Mouse (Mus musculus): ENCODE results near the gene Snx29. TPM values are rescaled to one million over a fixed set of nuclear protein-coding genes. Genes with fewer than 3 reads are reported as not detected.

The Snx29 gene
- polyA plus RNA-seq, 1 experiment from 2014 or later: 19.8 TPM

DNA sequence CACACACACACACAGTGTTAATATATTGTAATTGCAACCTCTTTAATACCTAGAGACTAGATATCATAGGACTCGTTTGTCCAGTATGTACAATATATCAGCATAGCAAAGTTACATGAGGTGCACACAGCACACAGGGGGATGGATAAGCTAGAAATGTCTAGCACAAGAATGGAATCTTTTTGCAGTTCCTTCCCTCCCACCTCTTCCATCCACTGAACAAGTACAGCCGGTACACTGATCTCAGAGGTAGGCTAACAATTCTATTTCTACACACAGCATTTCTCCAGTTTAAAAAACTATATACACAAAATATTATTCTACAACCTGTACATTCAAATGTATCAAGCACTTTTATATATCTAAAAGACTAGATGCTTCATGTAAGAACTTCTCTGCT is 194.0 kb downstream of the Snx29 start:
- Histone ChIP-seq H3K27ac (no peak overlapping the region), H3K36me3 (ENCODE audit: inconsistent target) (peaks cover 44% of the 10 kb centered on the region)
- 100% methylated on average over 2 of the region's 2 CpGs for WGBS (ENCODE audit: missing documents)

GRCm38 (mm10) chr16:11517385-11517784 is 194.7 kb downstream of the Snx29 start:
- Histone ChIP-seq H3K36me3 (ENCODE audit: inconsistent target) (peaks cover 44% of the 10 kb centered on the region), H3K79me2 (ENCODE audit: inconsistent target) (no peaks in the 10 kb centered on the region), H3K27ac (no peak overlapping the region), H3K4me3 (ENCODE audit: inconsistent target) (no peak overlapping the region)
- WGBS (ENCODE audit: missing documents): 97% methylated on average over 6 of the region's 6 CpGs

More for the DNA sequence above, 194.0 kb downstream of the Snx29 start:
- no peaks in the 10 kb centered on the region for H3K79me2 ChIP-seq (ENCODE audit: inconsistent target)
- no peak overlapping the region for H3K4me3 ChIP-seq (ENCODE audit: inconsistent target)

GRCm38 (mm10) chr16:11518803-11519498 is 196.2 kb downstream of the Snx29 start:
- H3K4me3 ChIP-seq (ENCODE audit: inconsistent target): no peak overlapping the region
- no peaks in the 10 kb centered on the region for H3K79me2 ChIP-seq (ENCODE audit: inconsistent target)
- 67% methylated on average over 12 of the region's 12 CpGs for WGBS (ENCODE audit: missing documents)
- peaks cover 36% of the 10 kb centered on the region for H3K36me3 ChIP-seq (ENCODE audit: inconsistent target)
- H3K27ac ChIP-seq: no peak overlapping the region

- H3K79me2 ChIP-seq (ENCODE audit: inconsistent target): no peaks in the 10 kb centered on the region
- WGBS (ENCODE audit: missing documents): 43% methylated on average over 10 of the region's 10 CpGs
- no peak overlapping the region for H3K27ac ChIP-seq
- peaks cover 21% of the 10 kb centered on the region; the same call in 1 of the 2 replicates for H3K36me3 ChIP-seq (ENCODE audit: inconsistent target)
- H3K4me3 ChIP-seq (ENCODE audit: inconsistent target): no peak overlapping the region
These were observed 203.5 kb downstream of the Snx29 start for GRCm38 (mm10) chr16:11526104-11526786.

DNA sequence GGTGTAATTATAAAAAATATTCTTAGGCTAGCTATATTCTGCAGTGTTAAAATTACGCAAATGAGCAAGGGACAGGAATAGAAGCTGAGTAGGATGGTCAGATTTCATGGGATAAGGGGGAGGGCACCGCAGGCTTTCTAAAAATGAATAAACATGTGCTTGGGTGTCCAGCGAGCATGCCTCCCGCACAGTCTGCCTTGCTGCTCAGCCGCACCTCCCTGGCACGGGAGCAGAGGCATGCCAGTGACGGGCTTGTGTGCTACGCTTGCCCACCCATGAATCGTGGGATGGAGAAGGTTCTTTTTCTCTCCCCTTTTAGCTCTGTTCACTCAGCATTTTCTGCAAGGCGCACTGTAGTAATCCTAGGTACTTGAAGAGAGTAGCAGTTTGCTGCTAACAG is 204.3 kb downstream of the Snx29 start:
- H3K4me3 ChIP-seq (ENCODE audit: inconsistent target): no peak overlapping the region
- 86% methylated on average over 10 of the region's 10 CpGs for WGBS (ENCODE audit: missing documents)
- H3K27ac ChIP-seq: no peak overlapping the region
- H3K79me2 ChIP-seq (ENCODE audit: inconsistent target): no peaks in the 10 kb centered on the region
- H3K36me3 ChIP-seq (ENCODE audit: inconsistent target): peaks cover 28% of the 10 kb centered on the region

- peaks cover 57% of the 10 kb centered on the region for H3K36me3 ChIP-seq (ENCODE audit: inconsistent target)
- no peak overlapping the region for H3K4me3 ChIP-seq (ENCODE audit: inconsistent target)
- no peak overlapping the region for H3K27ac ChIP-seq
- no peaks in the 10 kb centered on the region for H3K79me2 ChIP-seq (ENCODE audit: inconsistent target)
- WGBS (ENCODE audit: missing documents): 91% methylated on average over 12 of the region's 13 CpGs
These were observed 207.9 kb downstream of the Snx29 start for GRCm38 (mm10) chr16:11530466-11531194.

- 96% methylated on average over 7 of the region's 7 CpGs for WGBS (ENCODE audit: missing documents)
- H3K79me2 ChIP-seq (ENCODE audit: inconsistent target): no peaks in the 10 kb centered on the region
- peaks cover 57% of the 10 kb centered on the region for H3K36me3 ChIP-seq (ENCODE audit: inconsistent target)
- H3K4me3 ChIP-seq (ENCODE audit: inconsistent target): no peak overlapping the region
- H3K27ac ChIP-seq: no peak overlapping the region
These were observed 208.7 kb downstream of the Snx29 start for GRCm38 (mm10) chr16:11531441-11531840.

DNA sequence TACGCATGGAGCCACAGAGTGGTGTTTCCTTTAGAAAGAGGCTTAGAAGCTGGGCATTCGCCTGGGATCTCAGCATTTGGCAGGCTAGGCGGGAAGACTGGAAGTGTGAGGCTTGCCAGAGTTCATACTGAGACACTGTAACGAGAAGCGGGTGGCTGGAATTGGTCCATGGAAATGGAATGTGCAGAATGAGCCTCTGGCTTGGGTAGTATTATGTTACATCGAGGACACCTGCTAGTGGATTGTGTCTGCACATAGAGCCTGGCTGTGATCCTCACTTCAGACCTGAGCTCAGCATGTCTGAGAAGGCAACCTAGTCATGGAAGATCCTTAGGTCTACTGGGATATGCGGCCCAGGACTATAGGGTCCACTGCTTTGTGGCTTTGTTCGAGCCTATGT is 209.9 kb downstream of the Snx29 start:
- Histone ChIP-seq H3K4me3 (ENCODE audit: inconsistent target) (no peak overlapping the region), H3K27ac (no peak overlapping the region), H3K79me2 (ENCODE audit: inconsistent target) (no peaks in the 10 kb centered on the region), H3K36me3 (ENCODE audit: inconsistent target) (peaks cover 57% of the 10 kb centered on the region)
- 94% methylated on average over 8 of the region's 8 CpGs for WGBS (ENCODE audit: missing documents)

DNA sequence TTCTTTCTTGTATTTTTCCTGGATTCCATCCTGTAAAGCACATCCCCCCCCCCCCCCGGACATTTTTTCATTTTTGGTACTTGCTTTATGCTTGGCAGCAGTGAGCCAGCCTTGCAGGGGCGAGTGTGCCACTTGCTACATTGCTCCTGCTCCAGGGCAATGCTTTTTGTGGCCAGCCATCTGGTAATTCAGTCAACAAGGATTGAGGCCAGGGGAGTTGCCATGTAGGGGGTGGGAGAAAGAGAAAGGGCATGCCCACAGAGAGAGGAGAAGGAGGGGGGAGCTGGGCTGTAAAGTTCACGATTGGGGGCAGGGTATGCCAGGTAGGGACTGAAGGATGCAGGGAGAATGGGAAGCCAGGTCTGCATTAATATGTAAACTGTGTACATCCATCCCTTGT is 210.7 kb downstream of the Snx29 start:
- no peak overlapping the region for H3K27ac ChIP-seq
- no peak overlapping the region for H3K4me3 ChIP-seq (ENCODE audit: inconsistent target)
- no peaks in the 10 kb centered on the region for H3K79me2 ChIP-seq (ENCODE audit: inconsistent target)
- 91% methylated on average over 3 of the region's 3 CpGs for WGBS (ENCODE audit: missing documents)
- H3K36me3 ChIP-seq (ENCODE audit: inconsistent target): peaks cover 57% of the 10 kb centered on the region

DNA sequence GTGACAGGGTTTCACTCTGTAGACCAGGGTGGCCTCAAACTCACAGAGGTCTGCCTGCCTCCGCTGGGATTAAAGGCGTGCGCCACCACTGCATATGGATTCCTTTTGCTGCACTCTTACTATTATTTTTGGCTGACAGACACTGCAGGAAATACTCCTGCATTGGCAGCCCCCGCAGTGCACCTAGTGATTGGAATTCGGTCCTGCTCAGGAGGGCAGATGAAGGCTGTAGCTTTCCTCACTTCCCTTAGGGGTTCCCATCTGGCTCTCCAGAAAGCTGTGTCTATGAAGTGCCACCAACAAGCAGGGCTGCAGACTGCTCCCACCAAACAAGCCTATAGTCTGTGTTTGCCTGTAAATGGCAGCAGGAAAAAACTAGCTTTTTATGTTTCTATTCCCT is 215.0 kb downstream of the Snx29 start:
- H3K27ac ChIP-seq: no peak overlapping the region
- no peak overlapping the region for H3K4me3 ChIP-seq (ENCODE audit: inconsistent target)
- no peaks in the 10 kb centered on the region for H3K79me2 ChIP-seq (ENCODE audit: inconsistent target)
- 94% methylated on average over 5 of the region's 5 CpGs for WGBS (ENCODE audit: missing documents)
- H3K36me3 ChIP-seq (ENCODE audit: inconsistent target): peaks cover 30% of the 10 kb centered on the region; the same call in 1 of the 2 replicates

- no peaks in the 10 kb centered on the region for H3K79me2 ChIP-seq (ENCODE audit: inconsistent target)
- no peak overlapping the region for H3K4me3 ChIP-seq (ENCODE audit: inconsistent target)
- H3K27ac ChIP-seq: no peak overlapping the region
- peaks cover 28% of the 10 kb centered on the region; the same call in 1 of the 2 replicates for H3K36me3 ChIP-seq (ENCODE audit: inconsistent target)
- WGBS (ENCODE audit: missing documents): 100% methylated on average over 3 of the region's 3 CpGs
These were observed 215.5 kb downstream of the Snx29 start for GRCm38 (mm10) chr16:11538191-11538590.

- no peaks in the 10 kb centered on the region; the same call in 1 of the 2 replicates for H3K79me2 ChIP-seq (ENCODE audit: inconsistent target)
- peaks cover 13% of the 10 kb centered on the region; the same call in 1 of the 2 replicates for H3K36me3 ChIP-seq (ENCODE audit: inconsistent target)
- no peak overlapping the region for H3K27ac ChIP-seq
- no peak overlapping the region for H3K4me3 ChIP-seq (ENCODE audit: inconsistent target)
These were observed 218.3 kb downstream of the Snx29 start for GRCm38 (mm10) chr16:11540961-11541360.

- Histone ChIP-seq H3K4me3 (ENCODE audit: inconsistent target) (no peak overlapping the region), H3K36me3 (ENCODE audit: inconsistent target) (peaks cover 13% of the 10 kb centered on the region; the same call in 1 of the 2 replicates), H3K79me2 (ENCODE audit: inconsistent target) (no peaks in the 10 kb centered on the region; the same call in 1 of the 2 replicates), H3K27ac (no peak overlapping the region)
- WGBS (ENCODE audit: missing documents): 100% methylated on average over 7 of the region's 7 CpGs
These were observed 219.1 kb downstream of the Snx29 start for GRCm38 (mm10) chr16:11541769-11542168.

DNA sequence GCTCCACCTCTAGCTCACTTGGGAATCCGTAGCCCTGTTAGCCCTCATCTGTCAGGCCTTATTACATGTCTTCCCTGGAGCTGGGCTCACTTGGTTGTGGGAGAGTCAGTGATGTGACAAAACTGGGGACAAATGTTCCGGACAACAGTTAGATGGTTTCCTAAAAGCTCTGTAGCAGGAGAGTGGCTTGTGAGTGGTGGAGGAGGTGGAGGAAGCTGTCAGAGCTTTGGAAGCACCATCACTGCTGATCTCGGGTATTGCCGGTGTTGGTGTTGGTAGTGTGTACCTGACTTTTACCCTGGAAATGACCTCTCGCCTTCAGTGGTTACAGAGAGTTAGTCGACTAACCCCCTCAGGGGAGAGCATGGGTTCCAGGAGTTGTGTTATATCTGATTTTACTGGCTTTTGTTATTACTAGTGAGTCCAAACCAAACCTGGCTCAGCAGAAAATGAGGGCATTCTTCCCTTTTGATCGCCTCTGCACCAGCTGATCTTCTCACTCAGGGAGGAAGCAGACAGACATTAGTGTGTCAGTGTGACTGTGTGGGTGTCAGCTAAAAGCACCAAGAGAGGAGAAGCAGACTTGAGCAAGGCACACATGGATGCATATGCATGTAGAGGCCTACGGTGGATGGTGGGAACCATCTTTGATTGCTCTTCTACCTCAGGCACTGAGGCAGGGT is 227.5 kb downstream of the Snx29 start:
- H3K36me3 ChIP-seq (ENCODE audit: inconsistent target): no peaks in the 10 kb centered on the region
- WGBS (ENCODE audit: missing documents): 81% methylated on average over 7 of the region's 8 CpGs
- H3K4me3 ChIP-seq (ENCODE audit: inconsistent target): no peak overlapping the region
- peak overlapping the region; percentile 35 for H3K27ac ChIP-seq
- peaks cover 6% of the 10 kb centered on the region; the same call in 1 of the 2 replicates for H3K79me2 ChIP-seq (ENCODE audit: inconsistent target)
